Mouse (Mus musculus) embryonic fibroblast, embryonic 13.5 days (primary cell): ENCODE data around the gene Lama5.

Experiments used
- CTCF ChIP-seq: IDR thresholded peaks from 2 replicates; pipeline ENCODE4 v1.5.1; 2011; ENCODE audit warnings: mild to moderate bottlenecking, control low read depth, low read length, moderate library complexity, borderline replicate concordance; ENCODE audit not compliant: insufficient read depth
- POLR2A ChIP-seq: IDR thresholded peaks from 2 replicates; pipeline ENCODE4 v1.6.1; 2011; ENCODE audit warnings: low read depth, mild to moderate bottlenecking, control low read depth, low read length, moderate library complexity

GRCm38 (mm10) chr2:180170151-180170805 is 55.4 kb downstream of the Lama5 start:
- no peak for TF ChIP-seq CTCF
- no peak for TF ChIP-seq POLR2A
